Mouse (Mus musculus) C2C12 (cell line): ENCODE results near the gene Slc11a1. TPM values are rescaled to one million over a fixed set of nuclear protein-coding genes. Genes with fewer than 3 reads are reported as not detected.

Source experiments
- H3K27me3 ChIP-seq: one replicate; pipeline ENCODE4 v1.6.1; 2011; ENCODE audit not compliant: control insufficient read depth, insufficient read depth, insufficient read length
- H3K36me3 ChIP-seq: one replicate; pipeline ENCODE4 v1.6.1; 2011; ENCODE audit not compliant: control insufficient read depth, insufficient read depth
- H3K4me3 ChIP-seq: one replicate; pipeline ENCODE4 v1.5.1; 2011; ENCODE audit warnings: mild to moderate bottlenecking, control low read depth; ENCODE audit not compliant: poor library complexity, insufficient read depth, severe bottlenecking
- H3K79me2 ChIP-seq: one replicate; pipeline ENCODE4 v1.6.1; 2011; ENCODE audit not compliant: control insufficient read depth, insufficient read depth
- H3K79me3 ChIP-seq: one replicate; pipeline ENCODE4 v1.6.1; 2011; ENCODE audit warnings: low read depth, control low read depth
- H3ac ChIP-seq: one replicate; pipeline ENCODE3; 2011; ENCODE audit warnings: low read depth; ENCODE audit not compliant: control insufficient read depth, insufficient read length
- CEBPB ChIP-seq: IDR thresholded peaks from one replicate; pipeline ENCODE4 v1.6.1; 2011; ENCODE audit warnings: low read depth, mild to moderate bottlenecking, control low read depth, moderate library complexity
- CTCF ChIP-seq: IDR thresholded peaks from one replicate; pipeline ENCODE4 v1.5.1; 2011; ENCODE audit not compliant: control insufficient read depth, insufficient read depth, insufficient read length
- FOSL1 ChIP-seq: IDR thresholded peaks from one replicate; pipeline ENCODE4 v1.8.0; 2011; ENCODE audit warnings: mild to moderate bottlenecking, low read length; ENCODE audit not compliant: poor library complexity, insufficient read depth, severe bottlenecking
- MAX ChIP-seq: IDR thresholded peaks from one replicate; pipeline ENCODE4 v1.6.1; 2011; ENCODE audit warnings: mild to moderate bottlenecking, control low read depth
- MYOD1 ChIP-seq: IDR thresholded peaks from one replicate; pipeline ENCODE4 v1.6.1; 2011; ENCODE audit warnings: low read depth; ENCODE audit not compliant: control insufficient read depth, insufficient read length
- MYOG ChIP-seq: IDR thresholded peaks from one replicate; pipeline ENCODE4 v1.6.1; 2011; ENCODE audit not compliant: control insufficient read depth, insufficient read length; ENCODE audit errors: extremely low read depth
- USF1 ChIP-seq: IDR thresholded peaks from one replicate; pipeline ENCODE4 v1.6.1; 2011; ENCODE audit warnings: low read depth, mild to moderate bottlenecking, control low read depth, moderate library complexity
- polyA plus RNA-seq: library from polyadenylated mRNA; unstranded; fragments of >200 nt; fragmentation: generic; extraction: Trizol; gene quantifications from one replicate; pipeline ENCODE4 v1.2.1, GENCODE M21; 2012; ENCODE audit warnings: missing spikeins

Gene Slc11a1
- polyA plus RNA-seq, 1 experiment: 2.2 TPM

GRCm38 (mm10) chr1:74367886-74368645 is 6.9 kb upstream of the Slc11a1 start:
- TF ChIP-seq CTCF (no peak), MYOD1 (no peak), CEBPB (no peak), MYOG (no peak), MAX (no peak), USF1 (no peak), FOSL1 (no peak)
- H3K4me3 ChIP-seq: no peak overlapping the region

GRCm38 (mm10) chr1:74370040-74370439 is 5.0 kb upstream of the Slc11a1 start:
- no peaks in the 10 kb centered on the region for H3K27me3 ChIP-seq
- H3K4me3 ChIP-seq: no peak overlapping the region
- no peaks in the 10 kb centered on the region for H3K79me3 ChIP-seq
- no peaks in the 10 kb centered on the region for H3K79me2 ChIP-seq
- no peaks in the 10 kb centered on the region for H3K36me3 ChIP-seq
- no peak for TF ChIP-seq MYOD1
- TF ChIP-seq USF1: no peak
- no peak for TF ChIP-seq MYOG
- TF ChIP-seq CEBPB: no peak
- no peak for TF ChIP-seq MAX
- no peak for TF ChIP-seq CTCF
- no peak for TF ChIP-seq FOSL1
- H3ac ChIP-seq: no peak overlapping the region

More at GRCm38 (mm10) chr1:74367886-74368645, 6.9 kb upstream of the Slc11a1 start:
- Histone ChIP-seq H3K27me3 (no peaks in the 10 kb centered on the region), H3K36me3 (no peaks in the 10 kb centered on the region), H3K79me3 (no peaks in the 10 kb centered on the region), H3ac (no peak overlapping the region), H3K79me2 (no peaks in the 10 kb centered on the region)

GRCm38 (mm10) chr1:74373372-74373771 is 1.6 kb upstream of the Slc11a1 start:
- no peak for TF ChIP-seq MAX
- no peak for TF ChIP-seq MYOG
- TF ChIP-seq USF1: no peak
- no peak for TF ChIP-seq CEBPB
- no peak for TF ChIP-seq FOSL1
- no peak for TF ChIP-seq MYOD1
- no peak for TF ChIP-seq CTCF
- no peaks in the 10 kb centered on the region for H3K36me3 ChIP-seq
- no peaks in the 10 kb centered on the region for H3K79me3 ChIP-seq
- no peaks in the 10 kb centered on the region for H3K27me3 ChIP-seq
- no peak overlapping the region for H3ac ChIP-seq
- H3K4me3 ChIP-seq: no peak overlapping the region
- H3K79me2 ChIP-seq: no peaks in the 10 kb centered on the region

GRCm38 (mm10) chr1:74375561-74375960 is 566 bp downstream of the Slc11a1 start:
- TF ChIP-seq USF1 (no peak), MYOG (no peak), FOSL1 (no peak), CEBPB (no peak), CTCF (no peak), MYOD1 (no peak)

GRCm38 (mm10) chr1:74376396-74376795 is 1.4 kb downstream of the Slc11a1 start:
- H3K79me3 ChIP-seq: no peaks in the 10 kb centered on the region
- H3K79me2 ChIP-seq: no peaks in the 10 kb centered on the region
- TF ChIP-seq MYOD1 (peak; percentile 34), FOSL1 (no peak), MAX (no peak), CEBPB (no peak), CTCF (no peak), USF1 (peak; percentile 71), MYOG (no peak)
- H3ac ChIP-seq: peak overlapping the region; percentile 24
- no peaks in the 10 kb centered on the region for H3K27me3 ChIP-seq
- no peak overlapping the region for H3K4me3 ChIP-seq
- H3K36me3 ChIP-seq: no peaks in the 10 kb centered on the region

More at GRCm38 (mm10) chr1:74375561-74375960, 566 bp downstream of the Slc11a1 start:
- Histone ChIP-seq H3ac (no peak overlapping the region), H3K79me2 (no peaks in the 10 kb centered on the region), H3K27me3 (no peaks in the 10 kb centered on the region), H3K4me3 (no peak overlapping the region), H3K79me3 (no peaks in the 10 kb centered on the region), H3K36me3 (no peaks in the 10 kb centered on the region)

GRCm38 (mm10) chr1:74379058-74379504 is 4.1 kb downstream of the Slc11a1 start:
- TF ChIP-seq CEBPB (no peak), MYOG (no peak), MAX (no peak), USF1 (no peak), FOSL1 (no peak), CTCF (no peak)
- H3K4me3 ChIP-seq: no peak overlapping the region
- H3K79me2 ChIP-seq: no peaks in the 10 kb centered on the region

More at GRCm38 (mm10) chr1:74379058-74379504, 4.1 kb downstream of the Slc11a1 start:
- Histone ChIP-seq H3K79me3 (no peaks in the 10 kb centered on the region), H3K27me3 (no peaks in the 10 kb centered on the region), H3ac (no peak overlapping the region), H3K36me3 (no peaks in the 10 kb centered on the region)
